Mouse (Mus musculus): ENCODE measurements around the gene Gucy2e. TPM values are rescaled to one million over a fixed set of nuclear protein-coding genes. Genes with fewer than 3 reads are reported as not detected.

Gene Gucy2e
- total and polyA plus RNA-seq, 2 experiments from 2014 or later = 0.07 TPM; not detected in 1

DNA sequence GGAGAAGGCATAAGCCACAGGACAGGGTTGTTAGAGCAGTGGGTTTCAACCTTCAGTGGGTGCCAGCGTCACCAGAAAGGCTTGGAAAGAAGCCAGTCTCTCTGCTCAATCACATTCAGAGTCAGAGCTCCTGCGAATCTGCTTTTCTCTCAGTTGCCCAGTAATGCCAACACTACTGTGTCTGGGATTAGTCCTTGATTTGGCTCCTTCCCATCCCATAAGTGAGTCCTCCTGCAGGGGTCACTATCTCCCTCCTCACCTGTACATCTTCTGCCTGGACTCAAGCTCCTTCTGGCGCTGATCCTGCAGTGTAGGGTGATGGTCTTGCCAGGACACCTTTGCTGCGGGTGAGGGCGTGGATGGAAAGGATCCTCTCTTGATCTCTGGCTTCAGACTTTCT is 40.1 kb downstream of the Gucy2e start:
- H3K4me3 ChIP-seq (ENCODE audit: low read depth, low read length) = peak overlapping the region; percentile 26; the same call in 1 of the 2 replicates
- no peak for DNase-seq (ENCODE audit: low spot score)
- peaks cover 17% of the 10 kb centered on the region for H3K27me3 ChIP-seq (ENCODE audit: control insufficient read depth, insufficient read depth, low read length)

DNA sequence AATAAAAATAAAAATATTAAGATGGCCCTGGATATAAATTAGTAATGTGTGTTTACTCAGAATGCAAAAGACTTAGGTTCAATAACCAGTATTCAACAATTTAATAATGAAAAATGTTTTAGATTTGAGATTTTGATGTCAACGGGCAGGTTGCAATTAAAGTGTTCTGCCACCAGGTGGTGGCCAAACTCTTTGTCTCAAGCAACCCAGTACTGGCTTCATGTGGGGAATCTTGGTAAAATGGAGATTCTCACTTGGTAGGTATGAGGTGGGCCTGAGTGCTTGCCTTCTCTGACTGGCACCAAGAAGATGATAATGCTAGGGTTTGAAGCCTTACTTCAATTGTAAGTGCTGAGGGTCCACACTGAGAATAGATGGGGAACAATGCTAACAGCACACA is 44.0 kb downstream of the Gucy2e start:
- peak; percentile 45 for DNase-seq (ENCODE audit: low spot score)
- H3K9ac ChIP-seq (replicated peaks; ENCODE audit: low read depth, low read length) = no peak overlapping the region
- H3K9me3 ChIP-seq (replicated peaks; ENCODE audit: control insufficient read depth, low read length) = no peaks in the 10 kb centered on the region
- H3K27me3 ChIP-seq (ENCODE audit: control insufficient read depth, insufficient read depth, low read length) = peaks cover 14% of the 10 kb centered on the region
- no peak for ATAC-seq (ENCODE audit: insufficient read depth, low read depth)
- H3K27ac ChIP-seq (ENCODE audit: low read depth) = no peak overlapping the region
- H3K4me3 ChIP-seq (ENCODE audit: low read depth, low read length) = no peak overlapping the region
- peaks cover 8% of the 10 kb centered on the region for H3K4me1 ChIP-seq (ENCODE audit: control insufficient read depth, insufficient read depth)
- H3K36me3 ChIP-seq (replicated peaks; ENCODE audit: control insufficient read depth, insufficient read depth, low read length) = no peaks in the 10 kb centered on the region
- TF ChIP-seq CTCF (IDR thresholded peaks at IDR 0.05; ENCODE audit: low read depth) = peak; percentile 89
- no peak for TF ChIP-seq EP300 (IDR thresholded peaks at IDR 0.05; ENCODE audit: low read depth)
- no peak overlapping the region for H3K4me2 ChIP-seq (ENCODE audit: low read depth, low read length)
- 3% methylated on average over 1 of the region's 1 CpGs for WGBS

More for the DNA sequence above, 40.1 kb downstream of the Gucy2e start:
- TF ChIP-seq CTCF (IDR thresholded peaks at IDR 0.05; ENCODE audit: low read depth) = peak; percentile 24; the same call in 1 of the 2 replicates
- TF ChIP-seq EP300 (IDR thresholded peaks at IDR 0.05; ENCODE audit: low read depth) = no peak
- no peak for ATAC-seq (ENCODE audit: insufficient read depth, low read depth)
- Histone ChIP-seq H3K4me2 (ENCODE audit: low read depth, low read length) (peak overlapping the region; percentile 49), H3K4me1 (ENCODE audit: control insufficient read depth, insufficient read depth) (peaks cover 8% of the 10 kb centered on the region), H3K9me3 (replicated peaks; ENCODE audit: control insufficient read depth, low read length) (no peaks in the 10 kb centered on the region), H3K27ac (ENCODE audit: low read depth) (no peak overlapping the region), H3K36me3 (replicated peaks; ENCODE audit: control insufficient read depth, insufficient read depth, low read length) (no peaks in the 10 kb centered on the region), H3K9ac (replicated peaks; ENCODE audit: low read depth, low read length) (no peak overlapping the region)
- WGBS = 4% methylated on average over 5 of the region's 5 CpGs

DNA sequence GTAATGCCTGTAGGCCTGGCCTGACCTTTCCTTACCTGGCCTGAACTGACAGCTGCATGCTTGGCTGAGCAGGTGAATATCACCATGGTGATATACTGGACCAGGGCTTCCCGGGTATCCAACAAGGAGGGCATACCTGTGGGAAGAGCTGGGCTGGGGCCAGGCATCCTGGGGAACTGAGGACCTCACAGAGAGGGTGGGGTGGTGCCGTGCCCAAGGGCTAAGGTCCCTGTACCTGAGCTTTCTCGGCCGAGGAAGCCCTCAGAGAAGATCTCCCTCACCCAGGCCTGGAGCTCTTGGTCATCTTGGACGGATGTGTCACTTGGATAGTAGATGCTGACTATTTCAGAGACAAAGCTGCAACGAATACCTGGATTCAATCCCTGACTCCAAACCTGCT is 50.9 kb downstream of the Gucy2e start:
- TF ChIP-seq CTCF (IDR thresholded peaks at IDR 0.05; ENCODE audit: low read depth) (no peak), EP300 (IDR thresholded peaks at IDR 0.05; ENCODE audit: low read depth) (no peak)
- Histone ChIP-seq H3K9me3 (replicated peaks; ENCODE audit: control insufficient read depth, low read length) (no peaks in the 10 kb centered on the region), H3K27ac (ENCODE audit: low read depth) (no peak overlapping the region), H3K9ac (replicated peaks; ENCODE audit: low read depth, low read length) (no peak overlapping the region), H3K27me3 (ENCODE audit: control insufficient read depth, insufficient read depth, low read length) (no peaks in the 10 kb centered on the region), H3K4me3 (ENCODE audit: low read depth, low read length) (no peak overlapping the region), H3K36me3 (replicated peaks; ENCODE audit: control insufficient read depth, insufficient read depth, low read length) (no peaks in the 10 kb centered on the region), H3K4me1 (ENCODE audit: control insufficient read depth, insufficient read depth) (no peaks in the 10 kb centered on the region), H3K4me2 (ENCODE audit: low read depth, low read length) (no peak overlapping the region)
- DNase-seq (ENCODE audit: low spot score) = no peak
- ATAC-seq (ENCODE audit: insufficient read depth, low read depth) = no peak
- WGBS = 75% methylated on average over 6 of the region's 6 CpGs

DNA sequence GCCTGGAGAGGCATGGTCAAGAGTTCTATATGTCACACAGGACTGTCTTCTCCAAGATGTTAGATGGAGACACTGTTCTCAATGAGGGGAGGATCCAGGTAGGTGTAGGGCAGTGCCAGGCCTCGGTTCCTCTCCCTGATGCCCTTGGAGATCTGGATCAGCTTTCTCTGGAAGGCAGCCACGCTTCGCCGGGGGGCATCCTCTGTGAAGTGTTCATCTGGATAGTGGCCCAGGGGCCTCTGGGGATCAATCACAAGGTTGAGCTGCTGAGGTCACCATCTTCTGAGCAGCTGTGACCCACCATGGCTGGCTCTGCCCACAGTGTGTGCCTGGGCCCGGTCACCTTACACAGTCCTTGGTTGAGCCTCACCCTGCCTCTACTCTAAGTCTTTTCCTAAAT is 51.8 kb downstream of the Gucy2e start:
- no peaks in the 10 kb centered on the region for H3K9me3 ChIP-seq (replicated peaks; ENCODE audit: control insufficient read depth, low read length)
- DNase-seq (ENCODE audit: low spot score) (no peak), ATAC-seq (ENCODE audit: insufficient read depth, low read depth) (no peak)
- no peak overlapping the region for H3K27ac ChIP-seq (ENCODE audit: low read depth)
- no peak overlapping the region for H3K9ac ChIP-seq (replicated peaks; ENCODE audit: low read depth, low read length)
- H3K36me3 ChIP-seq (replicated peaks; ENCODE audit: control insufficient read depth, insufficient read depth, low read length) = no peaks in the 10 kb centered on the region
- no peak for TF ChIP-seq CTCF (IDR thresholded peaks at IDR 0.05; ENCODE audit: low read depth)
- no peak for TF ChIP-seq EP300 (IDR thresholded peaks at IDR 0.05; ENCODE audit: low read depth)
- H3K27me3 ChIP-seq (ENCODE audit: control insufficient read depth, insufficient read depth, low read length) = no peaks in the 10 kb centered on the region
- H3K4me1 ChIP-seq (ENCODE audit: control insufficient read depth, insufficient read depth) = no peaks in the 10 kb centered on the region
- no peak overlapping the region for H3K4me2 ChIP-seq (ENCODE audit: low read depth, low read length)
- H3K4me3 ChIP-seq (ENCODE audit: low read depth, low read length) = no peak overlapping the region
- 81% methylated on average over 5 of the region's 5 CpGs for WGBS

DNA sequence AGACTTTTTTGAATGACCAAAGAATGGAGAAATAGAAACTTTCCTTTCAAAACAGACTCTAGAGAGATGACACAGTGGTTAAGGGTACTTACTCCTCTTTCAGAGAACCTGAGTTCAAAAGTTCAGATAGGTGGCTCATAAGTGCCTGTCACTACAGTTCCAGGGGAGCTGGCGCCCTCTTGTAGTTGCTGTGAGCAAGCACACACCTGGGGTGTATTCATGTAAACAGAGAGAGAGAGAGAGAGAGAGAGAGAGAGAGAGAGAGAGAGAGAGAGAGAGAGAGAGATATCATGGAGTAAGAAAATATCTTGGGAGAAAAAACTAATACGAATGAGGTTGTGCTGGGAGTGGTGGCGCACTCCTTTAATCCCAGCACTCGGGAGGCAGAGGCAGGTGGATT is 56.7 kb downstream of the Gucy2e start:
- 82% methylated on average over 4 of the region's 4 CpGs for WGBS
- no peaks in the 10 kb centered on the region for H3K27me3 ChIP-seq (ENCODE audit: control insufficient read depth, insufficient read depth, low read length)
- no peak overlapping the region for H3K9ac ChIP-seq (replicated peaks; ENCODE audit: low read depth, low read length)
- H3K27ac ChIP-seq (ENCODE audit: low read depth) = no peak overlapping the region
- no peaks in the 10 kb centered on the region for H3K9me3 ChIP-seq (replicated peaks; ENCODE audit: control insufficient read depth, low read length)
- no peak overlapping the region for H3K4me2 ChIP-seq (ENCODE audit: low read depth, low read length)
- no peak overlapping the region for H3K4me3 ChIP-seq (ENCODE audit: low read depth, low read length)
- H3K4me1 ChIP-seq (ENCODE audit: control insufficient read depth, insufficient read depth) = no peaks in the 10 kb centered on the region
- ATAC-seq (ENCODE audit: insufficient read depth, low read depth) (no peak), DNase-seq (ENCODE audit: low spot score) (no peak)
- no peaks in the 10 kb centered on the region for H3K36me3 ChIP-seq (replicated peaks; ENCODE audit: control insufficient read depth, insufficient read depth, low read length)
- TF ChIP-seq CTCF (IDR thresholded peaks at IDR 0.05; ENCODE audit: low read depth) (no peak), EP300 (IDR thresholded peaks at IDR 0.05; ENCODE audit: low read depth) (no peak)

DNA sequence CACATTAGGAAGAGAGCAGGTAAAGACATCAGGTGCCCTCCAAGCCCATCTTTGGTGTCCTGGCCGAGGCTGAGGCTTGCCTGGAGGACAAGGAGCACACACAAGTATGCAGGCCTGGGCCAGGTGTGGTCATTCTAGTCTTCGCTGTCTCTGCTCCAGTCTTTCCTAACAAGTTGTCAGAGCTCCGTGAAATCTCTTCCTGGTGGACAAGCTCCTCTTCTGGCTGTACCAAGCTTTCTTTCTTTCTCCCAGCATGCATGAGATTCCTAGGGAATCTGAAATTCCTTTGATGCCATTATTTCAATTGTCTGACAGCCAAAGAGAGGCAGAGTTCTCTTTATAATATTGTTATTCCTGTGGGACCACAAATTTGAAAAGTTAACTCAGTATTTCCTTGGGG is 57.3 kb downstream of the Gucy2e start:
- Histone ChIP-seq H3K27ac (ENCODE audit: low read depth) (no peak overlapping the region), H3K27me3 (ENCODE audit: control insufficient read depth, insufficient read depth, low read length) (no peaks in the 10 kb centered on the region)
- ATAC-seq (ENCODE audit: insufficient read depth, low read depth) = no peak

More for the DNA sequence above, 57.3 kb downstream of the Gucy2e start:
- 33% methylated on average over 3 of the region's 3 CpGs for WGBS
- TF ChIP-seq CTCF (IDR thresholded peaks at IDR 0.05; ENCODE audit: low read depth) (no peak), EP300 (IDR thresholded peaks at IDR 0.05; ENCODE audit: low read depth) (no peak)
- no peak for DNase-seq (ENCODE audit: low spot score)
- H3K4me3 ChIP-seq (ENCODE audit: low read depth, low read length) = no peak overlapping the region
- no peaks in the 10 kb centered on the region for H3K36me3 ChIP-seq (replicated peaks; ENCODE audit: control insufficient read depth, insufficient read depth, low read length)
- H3K9me3 ChIP-seq (replicated peaks; ENCODE audit: control insufficient read depth, low read length) = no peaks in the 10 kb centered on the region
- no peaks in the 10 kb centered on the region for H3K4me1 ChIP-seq (ENCODE audit: control insufficient read depth, insufficient read depth)
- no peak overlapping the region for H3K9ac ChIP-seq (replicated peaks; ENCODE audit: low read depth, low read length)
- no peak overlapping the region for H3K4me2 ChIP-seq (ENCODE audit: low read depth, low read length)

Measured in heart, postnatal 0 days (tissue).